Mouse (Mus musculus) layer of hippocampus, postnatal 10 days (tissue): ENCODE measurements at regions not wholly inside any gene's neighbourhood (a gene's known extent, or its start where the extent isn't known, plus 50 kb on each side); places are given as distances from the start of the nearest gene placed in this dataset.
A peak's percentile ranks its signal among the peaks of the same experiment; 100 is the strongest.

Experiments used
- DNase-seq, 2 experiments: peaks; one replicate each; pipeline ENCODE4 v3.0.0; 2021; ENCODE audit warnings: low spot score in 2 of 2

DNA sequence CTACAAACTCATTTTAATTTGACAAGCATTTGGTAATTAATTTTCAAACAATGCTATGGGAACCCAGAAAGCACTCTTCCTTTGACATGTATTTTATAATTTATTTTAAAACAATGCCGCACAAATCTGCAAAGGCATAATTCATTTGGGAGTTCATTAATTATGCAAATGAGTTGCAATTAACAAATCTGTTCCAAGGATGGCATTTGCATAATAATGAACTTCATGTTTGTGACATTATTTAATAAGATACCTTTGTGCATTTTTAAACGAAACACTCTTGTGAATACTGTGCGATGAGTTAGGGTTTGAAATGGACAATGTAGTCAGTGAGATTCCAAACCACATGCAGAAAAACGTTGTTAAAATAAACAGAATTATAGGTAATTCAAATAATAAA lies 80.9 kb upstream of the Itga4 start:
- DNase-seq = no peak

DNA sequence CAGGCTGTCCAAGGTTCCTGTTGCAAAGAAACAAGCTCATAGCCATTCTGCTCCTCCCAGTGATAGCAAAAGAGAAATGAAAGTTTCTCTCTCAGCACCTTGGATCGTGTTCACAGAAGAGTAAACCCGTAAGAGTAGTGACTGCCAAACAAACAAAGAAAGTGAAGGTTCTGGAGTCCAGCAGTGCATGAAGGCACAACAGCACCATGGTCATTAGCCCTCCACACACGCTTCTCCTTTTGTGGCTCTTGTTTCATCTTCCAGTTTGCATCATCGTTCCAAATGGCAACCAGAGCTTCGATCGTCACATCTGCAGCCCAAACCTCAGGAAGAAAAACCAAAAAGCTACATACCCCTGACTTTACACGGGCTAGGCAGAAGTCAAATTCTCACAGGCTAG lies 74.4 kb upstream of the Itga4 start:
- no peak for DNase-seq

DNA sequence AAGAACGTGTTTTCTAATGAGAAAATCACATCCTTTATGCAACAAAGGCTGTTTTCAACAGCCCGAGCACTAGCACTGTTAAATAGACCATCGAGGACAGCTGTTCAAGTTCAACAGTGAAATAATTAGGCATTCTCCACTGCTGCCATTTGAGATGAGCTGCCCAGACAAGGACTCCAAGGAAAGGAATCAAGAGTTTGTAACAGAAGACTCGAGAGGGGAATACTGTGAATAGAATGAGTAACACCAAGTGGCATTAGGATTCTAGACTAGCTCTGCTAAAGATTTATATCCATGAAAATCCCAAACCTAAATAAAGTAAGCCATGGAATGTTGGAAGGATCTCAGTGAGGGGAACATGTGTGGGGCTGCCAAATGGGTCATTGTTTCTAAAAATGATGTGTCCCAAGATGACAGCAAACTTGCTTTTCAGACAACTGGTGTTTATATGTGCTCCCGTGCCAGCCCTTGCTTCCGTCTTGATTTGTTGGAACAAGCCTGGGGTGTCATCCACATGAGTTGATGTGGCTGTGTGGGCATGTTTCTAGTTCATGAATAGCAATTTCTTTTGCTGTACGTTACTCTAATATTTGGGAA lies 72.1 kb upstream of the Itga4 start:
- DNase-seq = no peak

DNA sequence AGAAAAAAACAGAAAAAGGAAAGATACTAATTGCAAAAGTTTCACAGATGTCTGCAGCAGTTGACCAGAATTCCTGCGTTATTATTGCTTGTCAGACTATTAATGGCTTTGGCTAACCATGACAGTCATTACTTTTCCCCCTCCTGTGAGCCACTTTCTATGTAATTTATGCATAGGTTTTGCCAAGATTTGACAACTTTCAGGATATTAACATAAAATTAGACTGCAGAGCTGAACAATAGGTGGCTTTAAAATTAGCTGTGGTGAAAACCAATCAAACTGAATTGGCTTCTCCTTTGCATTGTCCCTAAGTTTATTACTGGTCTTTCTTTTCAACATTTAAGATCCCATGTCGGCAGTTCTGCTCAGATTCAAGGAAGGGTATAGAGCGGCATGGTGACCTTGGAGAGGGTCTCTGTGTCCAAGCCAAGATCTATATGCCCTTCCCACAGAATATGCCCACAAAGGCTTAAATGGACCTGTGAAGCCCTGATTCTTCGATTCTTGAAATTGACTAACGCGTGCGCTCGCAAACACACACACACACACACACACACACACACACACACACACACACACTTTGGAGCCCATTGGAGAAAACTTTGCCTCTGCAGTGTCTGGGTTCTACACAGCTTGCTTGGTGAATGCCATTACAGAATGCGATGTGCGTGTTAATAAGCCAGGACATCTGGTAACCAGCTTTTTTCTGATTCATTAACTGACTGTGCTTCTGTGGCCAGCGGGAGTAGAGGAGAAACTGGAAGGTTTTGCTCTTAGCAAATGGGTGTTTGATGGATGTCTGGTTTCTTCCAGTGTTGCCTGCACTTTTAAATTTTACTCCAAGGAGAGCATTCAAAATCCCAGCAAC lies 69.8 kb upstream of the Itga4 start:
- peak; percentile 19 to 28 for DNase-seq

DNA sequence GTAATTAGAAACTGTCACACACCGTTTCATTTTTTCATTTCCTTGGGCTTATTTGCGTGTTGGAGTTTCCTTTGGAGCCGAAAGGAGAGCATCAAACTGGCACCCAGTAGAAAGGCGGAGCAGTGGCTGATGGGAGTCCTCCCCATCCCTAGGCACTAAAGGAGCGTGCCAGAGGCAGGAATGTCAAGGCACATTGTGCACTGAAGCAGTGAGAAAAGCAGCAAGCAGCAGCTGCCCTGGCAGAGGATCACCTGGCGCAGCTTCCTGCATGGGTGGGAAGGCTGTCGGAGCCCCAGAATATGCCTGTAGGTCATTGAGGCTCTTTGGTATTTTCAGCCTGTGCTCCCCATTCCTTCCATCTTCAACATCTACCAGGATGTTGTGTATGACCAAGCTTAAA lies 68.3 kb upstream of the Itga4 start:
- peak in 1 of 2 experiments; percentile 18 for DNase-seq

DNA sequence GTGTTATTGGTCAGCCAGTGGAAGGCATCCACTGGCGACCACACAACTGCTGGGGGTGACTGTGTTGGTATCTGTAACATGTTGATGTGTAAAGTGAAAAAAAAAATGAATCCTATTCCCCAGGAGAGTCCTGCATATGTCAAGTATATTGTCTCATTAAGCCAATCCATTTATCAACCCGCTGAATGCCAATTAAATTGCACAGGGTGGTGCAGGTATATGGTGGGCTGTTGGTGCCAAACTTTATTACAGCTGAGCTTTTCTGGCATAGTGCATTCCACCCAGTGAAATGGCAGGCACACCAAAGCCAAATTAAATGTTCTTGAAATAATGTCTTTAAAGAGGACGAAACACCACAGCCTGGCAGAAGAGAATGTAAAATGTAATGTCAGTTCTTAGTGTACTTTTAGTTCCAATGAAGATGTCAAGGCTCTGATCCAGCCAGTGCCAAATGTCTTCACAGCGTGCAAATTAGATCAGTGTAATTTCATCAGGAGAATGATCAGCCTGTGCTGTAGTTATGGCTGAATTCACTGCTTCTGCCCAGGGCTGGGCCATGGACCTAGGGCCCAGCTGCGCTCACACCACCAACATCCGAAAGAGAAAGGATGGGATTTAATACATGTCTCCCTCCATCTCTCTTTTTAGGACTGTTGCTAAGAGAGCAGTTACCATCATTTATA lies 66.6 kb upstream of the Itga4 start:
- DNase-seq = no peak

DNA sequence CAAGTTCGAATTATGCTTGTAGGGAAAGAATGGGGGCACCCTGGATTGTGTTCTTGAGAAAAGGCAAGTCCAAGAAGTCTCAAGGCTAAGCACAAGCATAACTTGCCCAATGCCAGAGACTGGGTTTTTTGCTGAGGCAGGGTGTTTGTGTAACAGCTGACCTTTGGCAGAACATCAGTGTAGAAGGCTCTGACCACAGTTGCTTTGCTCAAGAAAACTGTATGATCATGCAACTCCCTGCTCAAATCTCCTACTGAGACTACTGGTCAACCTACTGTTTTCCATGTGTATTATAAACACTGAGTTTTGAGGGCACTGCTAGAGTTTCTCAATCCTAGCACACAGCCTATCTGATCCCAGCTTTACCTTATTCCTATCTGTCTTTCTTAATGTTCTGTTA lies 61.4 kb upstream of the Itga4 start:
- no peak for DNase-seq

DNA sequence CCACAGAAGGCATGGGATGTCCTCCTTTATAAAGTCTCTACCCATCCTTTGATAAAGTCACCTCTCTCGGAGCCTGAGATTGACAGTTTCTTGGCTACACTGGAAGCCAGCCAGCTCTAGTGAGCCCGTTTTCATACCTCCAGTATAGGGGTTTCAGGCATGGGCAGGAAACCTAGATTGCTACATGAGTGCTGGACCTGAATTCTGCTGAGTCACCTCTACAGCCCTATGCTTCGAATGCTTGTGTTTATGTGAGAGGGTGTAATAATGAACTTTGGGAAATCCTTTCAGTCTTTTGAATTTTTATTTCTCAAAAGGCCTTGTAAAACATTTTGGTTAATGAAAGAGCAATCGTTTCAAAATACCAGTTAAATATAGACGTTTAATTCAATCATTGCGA lies 53.5 kb upstream of the Itga4 start:
- no peak for DNase-seq
